Mouse (Mus musculus) liver (tissue): ENCODE measurements around the gene Col16a1.
A peak's percentile ranks its signal among the peaks of the same experiment; 100 is the strongest.

Experiments used
- DNase-seq: peaks from one replicate; pipeline ENCODE4 v3.0.0-alpha.2; 2020; ENCODE audit warnings: mixed read lengths

Gene Col16a1

GRCm38 (mm10) chr4:130048203-130048479, 501 bp downstream of the Col16a1 start:
- DNase-seq = no peak

- peak; percentile 44 for DNase-seq
These were observed 2.6 kb downstream of the Col16a1 start for GRCm38 (mm10) chr4:130050056-130050824.

GRCm38 (mm10) chr4:130052283-130052682, 4.6 kb downstream of the Col16a1 start:
- no peak for DNase-seq

GRCm38 (mm10) chr4:130053111-130053510, 5.5 kb downstream of the Col16a1 start:
- DNase-seq = no peak

GRCm38 (mm10) chr4:130054727-130055126, 7.1 kb downstream of the Col16a1 start:
- no peak for DNase-seq

GRCm38 (mm10) chr4:130055160-130056010, 7.7 kb downstream of the Col16a1 start:
- DNase-seq = no peak

- DNase-seq = no peak
These were observed 8.3 kb downstream of the Col16a1 start for GRCm38 (mm10) chr4:130056011-130056322.

GRCm38 (mm10) chr4:130056471-130056870, 8.8 kb downstream of the Col16a1 start:
- no peak for DNase-seq

GRCm38 (mm10) chr4:130060937-130061336, 13.3 kb downstream of the Col16a1 start:
- DNase-seq = no peak

GRCm38 (mm10) chr4:130063191-130063590, 15.6 kb downstream of the Col16a1 start:
- no peak for DNase-seq

- DNase-seq = peak; percentile 49
These were observed 19.2 kb downstream of the Col16a1 start for GRCm38 (mm10) chr4:130066816-130067215.

GRCm38 (mm10) chr4:130070523-130070922, 22.9 kb downstream of the Col16a1 start:
- no peak for DNase-seq

- no peak for DNase-seq
These were observed 24.1 kb downstream of the Col16a1 start for GRCm38 (mm10) chr4:130071758-130072157.

- no peak for DNase-seq
These were observed 25.7 kb downstream of the Col16a1 start for GRCm38 (mm10) chr4:130073367-130073766.

GRCm38 (mm10) chr4:130074761-130075515, 27.3 kb downstream of the Col16a1 start:
- DNase-seq = no peak

GRCm38 (mm10) chr4:130076856-130077255, 29.2 kb downstream of the Col16a1 start:
- DNase-seq = no peak

- DNase-seq = no peak
These were observed 31.3 kb downstream of the Col16a1 start for GRCm38 (mm10) chr4:130078816-130079485.

GRCm38 (mm10) chr4:130079521-130079920, 31.9 kb downstream of the Col16a1 start:
- no peak for DNase-seq

- DNase-seq = no peak
These were observed 33.9 kb downstream of the Col16a1 start for GRCm38 (mm10) chr4:130081345-130082190.

GRCm38 (mm10) chr4:130082211-130082610, 34.6 kb downstream of the Col16a1 start:
- no peak for DNase-seq

- no peak for DNase-seq
These were observed 36.8 kb downstream of the Col16a1 start for GRCm38 (mm10) chr4:130084331-130084945.
